Mouse (Mus musculus): ENCODE measurements around the gene Gm12794.
"Not testable (repeated sequence)": the region's sequence is repeated elsewhere in the genome, so short reads cannot be mapped to it uniquely, and the experiment has no call there.

Gene Gm12794

GRCm38 (mm10) chr4:101940107-101940506 lies at the start of gene Gm12794:
Gm12794 (plus strand) TSS chr4:101940407.
- not testable (repeated sequence) for DNase-seq

GRCm38 (mm10) chr4:101893656-101894420 lies 46.4 kb upstream of the Gm12794 start, which contains the start of gene C130073F10Rik:
C130073F10Rik (minus strand) TSS chr4:101893789.
- DNase-seq = no peak

- not testable (repeated sequence) for DNase-seq
Observed at GRCm38 (mm10) chr4:101908821-101909220, 31.4 kb upstream of the Gm12794 start, which contains the start of gene Gm12800. Gm12800 (plus strand) TSS chr4:101909121.

GRCm38 (mm10) chr4:101980949-101981348 lies 40.7 kb downstream of the Gm12794 start, which contains the start of gene Gm12790:
Gm12790 (minus strand) TSS chr4:101981049.
- not testable (repeated sequence) for DNase-seq

GRCm38 (mm10) chr4:101985678-101986077 lies 45.5 kb downstream of the Gm12794 start:
- no peak for DNase-seq

GRCm38 (mm10) chr4:101986326-101986725 lies 46.1 kb downstream of the Gm12794 start, which contains the start of gene Gm12789:
Gm12789 (plus strand) TSS chr4:101986626.
- DNase-seq = not testable (repeated sequence)
